Comparison of ENCODE assay signal across 32 mouse cellular contexts in genomic region chr12:102827119-102827518, GRCm38 (mm10).
"Had no signal": no experiment of that assay in that cellular context is flagged by ENCODE, and none has a peak within 500 bp of the region (broad histone marks: within the 10 kb centered on the region; RNA-seq: fewer than 3 reads in every experiment).

No protein-coding gene starts in this region.

- DNase-seq: left cerebral cortex, postnatal 4 days; liver; liver, embryonic 13.5 days; liver, postnatal 0 days; lung, adult 18-20 months; lung, adult 2 months; lung, embryonic 14.5 days; lung, postnatal 10 days; lung, postnatal 14 days; lung, postnatal 36 days; lung, postnatal 4 days; midbrain, embryonic 14.5 days had no signal

- H3K4me3 ChIP-seq: limb, embryonic 10.5 days; limb, embryonic 12.5 days; limb, embryonic 13.5 days; limb, embryonic 15.5 days; liver, embryonic 12.5 days; liver, embryonic 13.5 days; liver, embryonic 15.5 days; lung, embryonic 15.5 days; megakaryocyte, embryonic 14.5 days; midbrain, embryonic 10.5 days; midbrain, embryonic 12.5 days; midbrain, embryonic 13.5 days; midbrain, embryonic 15.5 days; myocyte; neural tube, embryonic 12.5 days had no signal

- H3K9ac ChIP-seq: limb, embryonic 12.5 days; limb, embryonic 13.5 days; limb, embryonic 15.5 days; liver, embryonic 12.5 days; liver, embryonic 13.5 days; liver, embryonic 14.5 days; liver, embryonic 15.5 days; liver, postnatal 0 days; lung, embryonic 14.5 days; lung, embryonic 15.5 days; midbrain, embryonic 12.5 days; midbrain, embryonic 13.5 days; midbrain, embryonic 15.5 days; neural tube, embryonic 12.5 days had no signal

- H3K27me3 ChIP-seq: limb, embryonic 12.5 days; limb, embryonic 13.5 days; limb, embryonic 15.5 days; liver, embryonic 12.5 days; liver, embryonic 13.5 days; liver, embryonic 15.5 days; lung, embryonic 15.5 days; megakaryocyte, embryonic 14.5 days; midbrain, embryonic 12.5 days; midbrain, embryonic 13.5 days; midbrain, embryonic 15.5 days; neural tube, embryonic 12.5 days had no signal

- H3K4me1 ChIP-seq: limb, embryonic 10.5 days; limb, embryonic 12.5 days; limb, embryonic 13.5 days; limb, embryonic 15.5 days; liver, embryonic 12.5 days; liver, embryonic 13.5 days; liver, embryonic 15.5 days; lung, embryonic 15.5 days; midbrain, embryonic 10.5 days; midbrain, embryonic 12.5 days; midbrain, embryonic 13.5 days; midbrain, embryonic 15.5 days; neural tube, embryonic 12.5 days had no signal

- ATAC-seq: liver, embryonic 12.5 days; liver, postnatal 0 days; lung, postnatal 0 days; midbrain, embryonic 13.5 days; midbrain, embryonic 15.5 days; midbrain, embryonic 16.5 days had no signal

- H3K9me3 ChIP-seq: limb, embryonic 10.5 days; limb, embryonic 12.5 days; limb, embryonic 13.5 days; limb, embryonic 15.5 days; liver, embryonic 12.5 days; liver, embryonic 13.5 days; liver, embryonic 15.5 days; lung, embryonic 15.5 days; megakaryocyte, embryonic 14.5 days; midbrain, embryonic 10.5 days; midbrain, embryonic 12.5 days; midbrain, embryonic 13.5 days; midbrain, embryonic 15.5 days; neural tube, embryonic 12.5 days had no signal

- H3K36me3 ChIP-seq: liver, embryonic 15.5 days; lung, embryonic 15.5 days; midbrain, embryonic 12.5 days; midbrain, embryonic 15.5 days; neural tube, embryonic 12.5 days had no signal

- H3K27ac ChIP-seq: limb, embryonic 10.5 days; limb, embryonic 12.5 days; limb, embryonic 13.5 days; limb, embryonic 15.5 days; liver, embryonic 12.5 days; liver, embryonic 13.5 days; liver, embryonic 14.5 days; liver, embryonic 15.5 days; lung, embryonic 15.5 days; macrophage; midbrain, embryonic 10.5 days; midbrain, embryonic 12.5 days; midbrain, embryonic 13.5 days; midbrain, embryonic 15.5 days; neural tube, embryonic 12.5 days had no signal

- H3K4me2 ChIP-seq: limb, embryonic 12.5 days; limb, embryonic 13.5 days; limb, embryonic 15.5 days; liver, embryonic 11.5 days; liver, embryonic 12.5 days; liver, embryonic 13.5 days; liver, embryonic 15.5 days; lung, embryonic 14.5 days; lung, embryonic 15.5 days; midbrain, embryonic 11.5 days; midbrain, embryonic 12.5 days; midbrain, embryonic 13.5 days; midbrain, embryonic 15.5 days; neural tube, embryonic 12.5 days had no signal
